In genomic region chr11:116077446-116078204, GRCm38 (mm10) we compare ENCODE assay signal across 8 mouse cellular contexts. TPM values are rescaled to one million over a fixed set of nuclear protein-coding genes. Genes with fewer than 3 reads are reported as not detected.
DNase-seq lines count a peak whose midpoint lies in the region; ATAC-seq lines count a peak whose summit lies in the region.

Unc13d (minus strand) TSS chr11:116077961.

- ATAC-seq in cerebellum, adult (ENCODE audit: insufficient number of reproducible peaks, low FRiP score, low TSS enrichment) = peak; percentile 29; the same call in 1 of the 2 replicates
- ATAC-seq in activated CD4-positive, CD25-positive, alpha-beta regulatory T cell, adult 4 months = peak; percentile 44
- no peak for ATAC-seq in forebrain, embryonic 16.5 days
- no peak for ATAC-seq in midbrain, embryonic 16.5 days

- H3K4me3 ChIP-seq in forebrain, embryonic 16.5 days (replicated peaks; ENCODE audit: low read length) = peak within 1 kb of the TSS; percentile 15; the same call in 1 of the 2 replicates
- peak within 1 kb of the TSS; percentile 13; the same call in 1 of the 2 replicates for H3K4me3 ChIP-seq in midbrain, embryonic 16.5 days (ENCODE audit: low read depth, low read length)

- WGBS in forebrain, embryonic 16.5 days = 75% methylated on average over 22 of the region's 22 CpGs
- 69% methylated on average over 22 of the region's 22 CpGs for WGBS in midbrain, embryonic 16.5 days

- H3K4me2 ChIP-seq in forebrain, embryonic 16.5 days (ENCODE audit: low read length) = peak within 1 kb of the TSS; percentile 35
- peak within 1 kb of the TSS; percentile 47 for H3K4me2 ChIP-seq in midbrain, embryonic 16.5 days (ENCODE audit: low read length)

- peak within 1 kb of the TSS; percentile 40; the same call in 1 of the 2 replicates for H3K9ac ChIP-seq in forebrain, embryonic 16.5 days (replicated peaks; ENCODE audit: low read depth, low read length)
- H3K9ac ChIP-seq in midbrain, embryonic 16.5 days (ENCODE audit: low read depth, low read length) = peak within 1 kb of the TSS; percentile 60

- no peaks in the 10 kb centered on the region for H3K27me3 ChIP-seq in forebrain, embryonic 16.5 days (replicated peaks; ENCODE audit: control insufficient read depth, insufficient read depth, low read length)
- no peaks in the 10 kb centered on the region for H3K27me3 ChIP-seq in midbrain, embryonic 16.5 days (ENCODE audit: control insufficient read depth, insufficient read depth, low read depth, low read length)

- H3K4me1 ChIP-seq in forebrain, embryonic 16.5 days (replicated peaks; ENCODE audit: control insufficient read depth, insufficient read depth, low read length) = peaks cover 5% of the 10 kb centered on the region
- no peaks in the 10 kb centered on the region for H3K4me1 ChIP-seq in midbrain, embryonic 16.5 days (ENCODE audit: control insufficient read depth, insufficient read depth, low read length)

- peaks cover 22% of the 10 kb centered on the region for H3K36me3 ChIP-seq in forebrain, embryonic 16.5 days (ENCODE audit: control insufficient read depth, insufficient read depth)
- H3K36me3 ChIP-seq in midbrain, embryonic 16.5 days (ENCODE audit: control insufficient read depth, insufficient read depth, low read length) = peaks cover 11% of the 10 kb centered on the region; the same call in 1 of the 2 replicates

- DNase-seq in cerebellum, postnatal 14 days = no peak
- peak; percentile 91 for DNase-seq in liver
- peak; percentile 81 for DNase-seq in thymus, postnatal 25 days
- DNase-seq in embryo, embryonic 11 days = no peak

- no peaks in the 10 kb centered on the region for H3K9me3 ChIP-seq in forebrain, embryonic 16.5 days (ENCODE audit: control insufficient read depth, low read length)
- H3K9me3 ChIP-seq in midbrain, embryonic 16.5 days (replicated peaks; ENCODE audit: control insufficient read depth, low read length, poor library complexity, severe bottlenecking) = no peaks in the 10 kb centered on the region

- no peak within 1 kb of the TSS; the same call in 1 of the 2 replicates for H3K27ac ChIP-seq in forebrain, embryonic 16.5 days (ENCODE audit: low read length)
- H3K27ac ChIP-seq in midbrain, embryonic 16.5 days (ENCODE audit: low read length) = no peak within 1 kb of the TSS

RNA-seq across cellular contexts. Expression of gene Unc13d, which starts in this region (rescaled TPM):
- 100 to 1,000 TPM in 1 of 2 experiments, 10 to 100 TPM in 1; 68.6 to 116 TPM for polyA plus RNA-seq in activated CD4-positive, CD25-positive, alpha-beta regulatory T cell, adult 4 months (2017; shearing (Covaris generic))
- polyA plus RNA-seq in forebrain, embryonic 16.5 days (2015; fragmentation: Nextera tagmentation; extraction: Ambion mirVana) = 0.60 and 0.62 TPM in 2 replicates
- polyA plus RNA-seq in midbrain, embryonic 16.5 days (2015; fragmentation: Nextera tagmentation; extraction: Ambion mirVana) = 0.78 and 0.93 TPM in 2 replicates

Comparison
In these comparisons a context has a peak if more than half of its experiments do, and no peak if none do; other contexts are left out.
1. RNA of gene Unc13d (polyA plus RNA-seq): 68.6 to 116 TPM in activated CD4-positive, CD25-positive, alpha-beta regulatory T cell, adult 4 months; 0.78 to 0.93 TPM in midbrain, embryonic 16.5 days and 0.60 to 0.62 TPM in forebrain, embryonic 16.5 days; every median in the first group is over 10 times any median in the second.
2. ATAC-seq: peak in cerebellum, adult (single experiment) and activated CD4-positive, CD25-positive, alpha-beta regulatory T cell, adult 4 months (single experiment); none in forebrain, embryonic 16.5 days (single experiment) and midbrain, embryonic 16.5 days (single experiment).
3. DNase-seq: peak in liver (single experiment) and thymus, postnatal 25 days (single experiment); none in cerebellum, postnatal 14 days (0 of 2) and embryo, embryonic 11 days (single experiment).